In the genomic region with DNA sequence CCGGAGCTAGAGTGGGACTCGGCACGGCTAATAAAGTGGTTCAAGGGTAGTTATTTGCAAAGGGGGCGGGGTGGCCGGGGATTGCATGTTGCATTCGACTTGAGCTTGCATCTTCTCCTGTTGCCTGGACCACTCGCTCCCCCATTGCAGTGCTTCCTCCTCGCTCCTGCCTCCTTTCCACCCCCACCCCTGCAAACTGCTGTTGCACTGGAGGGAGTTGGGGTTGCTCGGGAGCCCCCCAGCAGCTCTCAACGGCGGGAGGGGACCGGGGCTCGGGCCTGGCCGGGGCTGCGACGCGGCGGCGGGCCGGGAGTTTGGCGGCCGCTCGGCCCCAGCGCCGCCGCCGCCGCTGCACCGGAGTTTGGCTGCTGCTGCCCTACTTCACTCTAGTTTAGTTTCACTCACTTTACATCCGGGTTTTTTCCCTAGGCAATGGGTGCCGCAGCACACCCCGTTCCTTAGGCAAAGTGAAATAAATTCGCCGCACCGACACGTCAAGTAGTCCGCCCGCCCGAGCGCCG, we compare ENCODE assay signal across 8 mouse cellular contexts.
A peak's percentile ranks its signal among the peaks of the same experiment; 100 is the strongest.
DNase-seq lines count a peak whose midpoint lies in the region; ATAC-seq and TF ChIP-seq lines count a peak whose summit lies in the region.

No protein-coding gene starts in this region.

- peak; percentile 92 for DNase-seq in MEL (ENCODE audit: low read depth, low spot score)
- DNase-seq in cerebellum, adult 18-20 months = peak; percentile 72 to 80
- DNase-seq in forebrain, postnatal 0 days = peak; percentile 89
- DNase-seq in heart, postnatal 4 days = peak; percentile 79
- DNase-seq in layer of hippocampus, adult 8-10 months (ENCODE audit: low spot score in 2 of 2) = peak; percentile 70 to 78
- peak; percentile 95 for DNase-seq in lung, embryonic 14.5 days
- peak; percentile 87 for DNase-seq in testis, postnatal 14 days (ENCODE audit: low spot score)

- H3K9ac ChIP-seq in MEL (ENCODE audit: control insufficient read depth, low read depth, low read length, poor library complexity, severe bottlenecking) = peak overlapping the region; percentile 87
- H3K9ac ChIP-seq in forebrain, postnatal 0 days = peak overlapping the region; percentile 82
- peak overlapping the region; percentile 85 for H3K9ac ChIP-seq in lung, embryonic 14.5 days

- H3K4me1 ChIP-seq in MEL (ENCODE audit: control insufficient read depth in 1 of 2, insufficient read depth in 2 of 2, low read length in 2 of 2) = peaks cover 0 to 6% of the 10 kb centered on the region in 2 experiments; a peak in 1 of 4 replicates
- H3K4me1 ChIP-seq in forebrain, postnatal 0 days (ENCODE audit: insufficient read depth) = peaks cover 21% of the 10 kb centered on the region
- peaks cover 15% of the 10 kb centered on the region; the same call in 1 of the 2 replicates for H3K4me1 ChIP-seq in lung, embryonic 14.5 days (ENCODE audit: insufficient read depth)

- H3K4me3 ChIP-seq in MEL (ENCODE audit: control insufficient read depth in 1 of 2, insufficient read depth in 1 of 2, low read depth in 2 of 2, low read length in 2 of 2) = peak overlapping the region; percentile 82 to 89
- H3K4me3 ChIP-seq in forebrain, postnatal 0 days (ENCODE audit: low read depth, low read length) = peak overlapping the region; percentile 58
- peak overlapping the region; percentile 72 for H3K4me3 ChIP-seq in lung, embryonic 14.5 days (ENCODE audit: low read depth, low read length)

- H3K27me3 ChIP-seq in MEL (ENCODE audit: control insufficient read depth in 1 of 2, insufficient read depth in 2 of 2, low read length in 2 of 2) = no peaks in the 10 kb centered on the region
- no peaks in the 10 kb centered on the region for H3K27me3 ChIP-seq in forebrain, postnatal 0 days (ENCODE audit: insufficient read depth, low read length)
- no peaks in the 10 kb centered on the region for H3K27me3 ChIP-seq in lung, embryonic 14.5 days (ENCODE audit: insufficient read depth, low read length)

- peaks cover 1% of the 10 kb centered on the region; the same call in 1 of the 2 replicates for H3K79me2 ChIP-seq in MEL (ENCODE audit: control insufficient read depth, insufficient read depth, low read length, poor library complexity)

- no peak for TF ChIP-seq RAD21 in MEL (IDR thresholded peaks at IDR 0.05; ENCODE audit: low read depth, low read length)

- peaks cover 0 to 5% of the 10 kb centered on the region in 2 experiments; a peak in 1 of 4 replicates for H3K36me3 ChIP-seq in MEL (ENCODE audit: control insufficient read depth in 1 of 2, insufficient read depth in 2 of 2, low read length in 2 of 2)
- no peaks in the 10 kb centered on the region for H3K36me3 ChIP-seq in forebrain, postnatal 0 days (ENCODE audit: insufficient read depth)
- no peaks in the 10 kb centered on the region for H3K36me3 ChIP-seq in lung, embryonic 14.5 days (ENCODE audit: insufficient read depth)

- ATAC-seq in forebrain, postnatal 0 days = peak; percentile 75
- peak; percentile 71 for ATAC-seq in lung, embryonic 14.5 days (ENCODE audit: insufficient read depth)
- peak; percentile 73 for ATAC-seq in neutrophil, adult 5-6 weeks (ENCODE audit: extremely low read depth, insufficient number of reproducible peaks, low FRiP score, poor library complexity, severe bottlenecking)

- WGBS in forebrain, postnatal 0 days = 1% methylated on average over 41 of the region's 41 CpGs
- WGBS in lung, embryonic 14.5 days = under 1% methylated on average over 41 of the region's 41 CpGs

- TF ChIP-seq EP300 in MEL (IDR thresholded peaks at IDR 0.05; ENCODE audit: low read depth in 1 of 2, low read length in 2 of 2) = no peak

- peak; percentile 69 to 77 for TF ChIP-seq POLR2A in MEL (IDR thresholded peaks at IDR 0.05; ENCODE audit: control insufficient read depth in 1 of 2, insufficient read depth in 1 of 2, low read depth in 1 of 2, low read length in 2 of 2, poor library complexity in 1 of 2)

- H3K27ac ChIP-seq in MEL (ENCODE audit: control insufficient read depth, low read depth, low read length) = peak overlapping the region; percentile 74
- H3K27ac ChIP-seq in forebrain, postnatal 0 days (ENCODE audit: low read depth, low read length) = peak overlapping the region; percentile 100
- peak overlapping the region; percentile 99 for H3K27ac ChIP-seq in lung, embryonic 14.5 days (ENCODE audit: low read depth)

- peak overlapping the region; percentile 88 for H3K4me2 ChIP-seq in forebrain, postnatal 0 days (ENCODE audit: low read depth)
- peak overlapping the region; percentile 60 for H3K4me2 ChIP-seq in lung, embryonic 14.5 days

- H3K9me3 ChIP-seq in MEL (replicated peaks; ENCODE audit: insufficient read depth, low read length) = no peaks in the 10 kb centered on the region
- H3K9me3 ChIP-seq in forebrain, postnatal 0 days (ENCODE audit: low read length) = no peaks in the 10 kb centered on the region
- H3K9me3 ChIP-seq in lung, embryonic 14.5 days (ENCODE audit: low read depth, low read length) = no peaks in the 10 kb centered on the region

- no peak for TF ChIP-seq CTCF in MEL (IDR thresholded peaks at IDR 0.05 in 2 of 3, conservative IDR thresholded peaks at IDR 0.05 in 1 of 3; ENCODE audit: control insufficient read depth in 1 of 3, insufficient read depth in 1 of 3, low read depth in 2 of 3, low read length in 3 of 3, poor library complexity in 1 of 3, severe bottlenecking in 1 of 3)
- TF ChIP-seq CTCF in forebrain, postnatal 0 days (IDR thresholded peaks at IDR 0.05; ENCODE audit: low read depth) = no peak
- TF ChIP-seq CTCF in lung, embryonic 14.5 days (IDR thresholded peaks at IDR 0.05; ENCODE audit: low read depth) = no peak

TF ChIP-seq in MEL, 35 proteins besides CTCF, POLR2A, EP300 and RAD21:
- TF ChIP-seq GATA1 (IDR thresholded peaks at IDR 0.05; ENCODE audit: low read depth, low read length) = no peak
- TF ChIP-seq ZKSCAN1 (IDR thresholded peaks at IDR 0.05; ENCODE audit: low read depth, low read length) = no peak
- TF ChIP-seq GABPA (IDR thresholded peaks at IDR 0.05; ENCODE audit: low read depth, low read length) = no peak
- no peak for TF ChIP-seq USF1 (IDR thresholded peaks at IDR 0.05; ENCODE audit: low read depth, low read length)
- TF ChIP-seq UBTF (IDR thresholded peaks at IDR 0.05; ENCODE audit: borderline replicate concordance, insufficient read depth, low read depth, low read length) = peak; percentile 64; the same call in 1 of the 2 replicates
- peak; percentile 32; the same call in 1 of the 2 replicates for TF ChIP-seq TCF12 (IDR thresholded peaks at IDR 0.05; ENCODE audit: low read depth, low read length)
- no peak for TF ChIP-seq ZMIZ1 (IDR thresholded peaks at IDR 0.05; ENCODE audit: low read depth, low read length)
- no peak for TF ChIP-seq KAT2A (conservative IDR thresholded peaks at IDR 0.05; ENCODE audit: low read depth, low read length)
- no peak for TF ChIP-seq MXI1 (IDR thresholded peaks at IDR 0.05; ENCODE audit: low read depth, low read length)
- TF ChIP-seq TAL1 (IDR thresholded peaks at IDR 0.05; ENCODE audit: low read length) = no peak
- TF ChIP-seq SIN3A (IDR thresholded peaks at IDR 0.05; ENCODE audit: low read length) = peak; percentile 57; the same call in 1 of the 2 replicates
- TF ChIP-seq TBP (IDR thresholded peaks at IDR 0.05; ENCODE audit: low read depth, low read length) = peak; percentile 86
- TF ChIP-seq JUND (IDR thresholded peaks at IDR 0.05; ENCODE audit: low read depth, low read length) = no peak
- peak; percentile 43 for TF ChIP-seq NELFE (IDR thresholded peaks at IDR 0.05; ENCODE audit: low read depth, low read length)
- TF ChIP-seq BHLHE40 (IDR thresholded peaks at IDR 0.05; ENCODE audit: borderline replicate concordance, low read depth, low read length) = no peak
- peak; percentile 43; the same call in 1 of the 2 replicates for TF ChIP-seq HCFC1 (IDR thresholded peaks at IDR 0.05; ENCODE audit: low read depth, low read length)
- TF ChIP-seq SMC3 (IDR thresholded peaks at IDR 0.05; ENCODE audit: low read depth, low read length) = no peak
- TF ChIP-seq ELF1 (IDR thresholded peaks at IDR 0.05; ENCODE audit: low read depth, low read length) = peak; percentile 64; the same call in 1 of the 2 replicates

Comparison
In these comparisons a context has a peak if more than half of its experiments do, and no peak if none do; other contexts are left out.
1. Peak in every context shown above with its lines: DNase-seq, ATAC-seq, H3K4me3 ChIP-seq and H3K27ac ChIP-seq.